Mouse (Mus musculus): ENCODE data around the gene Ago3. TPM values are rescaled to one million over a fixed set of nuclear protein-coding genes. Genes with fewer than 3 reads are reported as not detected.
A peak's percentile ranks its signal among the peaks of the same experiment; 100 is the strongest.

Gene Ago3
- 15.2 and 20.7 TPM in 2 replicates for polyA plus RNA-seq (2011; ENCODE audit: insufficient read depth, insufficient read length, low read depth, missing spikeins)

GRCm38 (mm10) chr4:126429347-126430079, at the start of gene Ago3:
Ago3 (minus strand) TSS chr4:126429556.
- H3K4me1 ChIP-seq (ENCODE audit: control insufficient read depth, insufficient read depth, low read length) = no peaks in the 10 kb centered on the region
- H3K9ac ChIP-seq (ENCODE audit: low read depth, poor library complexity, severe bottlenecking) = peak within 1 kb of the TSS; percentile 60
- no peaks in the 10 kb centered on the region for H3K9me3 ChIP-seq (replicated peaks; ENCODE audit: control insufficient read depth, insufficient read depth, low read length, poor library complexity, severe bottlenecking)
- H3K27ac ChIP-seq (ENCODE audit: insufficient read depth, low read length) = peak within 1 kb of the TSS; percentile 33
- peak within 1 kb of the TSS; percentile 95 for H3K4me3 ChIP-seq (ENCODE audit: low read depth, low read length)
- TF ChIP-seq POLR2A (IDR thresholded peaks at IDR 0.05; ENCODE audit: insufficient read depth, low read length) (peak; percentile 58), EP300 (IDR thresholded peaks at IDR 0.05; ENCODE audit: insufficient read depth, low read depth, low read length) (peak; percentile 36; the same call in 1 of the 2 replicates), CTCF (IDR thresholded peaks at IDR 0.05; ENCODE audit: low read depth, low read length) (no peak)
- no peaks in the 10 kb centered on the region for H3K36me3 ChIP-seq (ENCODE audit: control insufficient read depth, insufficient read depth, low read length, poor library complexity, severe bottlenecking)
- H3K27me3 ChIP-seq (ENCODE audit: control insufficient read depth, insufficient read depth, low read length, poor library complexity, severe bottlenecking) = no peaks in the 10 kb centered on the region

- TF ChIP-seq CTCF (IDR thresholded peaks at IDR 0.05; ENCODE audit: low read depth, low read length) = no peak
- no peak for TF ChIP-seq EP300 (IDR thresholded peaks at IDR 0.05; ENCODE audit: insufficient read depth, low read depth, low read length)
- no peak for TF ChIP-seq POLR2A (IDR thresholded peaks at IDR 0.05; ENCODE audit: insufficient read depth, low read length)
- H3K9ac ChIP-seq (ENCODE audit: low read depth, poor library complexity, severe bottlenecking) = no peak overlapping the region
Observed at GRCm38 (mm10) chr4:126473031-126473430, 43.7 kb upstream of the Ago3 start.

GRCm38 (mm10) chr4:126469334-126469733, 40.0 kb upstream of the Ago3 start:
- Histone ChIP-seq H3K27ac (ENCODE audit: insufficient read depth, low read length) (no peak overlapping the region), H3K27me3 (ENCODE audit: control insufficient read depth, insufficient read depth, low read length, poor library complexity, severe bottlenecking) (no peaks in the 10 kb centered on the region), H3K36me3 (ENCODE audit: control insufficient read depth, insufficient read depth, low read length, poor library complexity, severe bottlenecking) (no peaks in the 10 kb centered on the region), H3K9me3 (replicated peaks; ENCODE audit: control insufficient read depth, insufficient read depth, low read length, poor library complexity, severe bottlenecking) (no peaks in the 10 kb centered on the region), H3K9ac (ENCODE audit: low read depth, poor library complexity, severe bottlenecking) (no peak overlapping the region), H3K4me1 (ENCODE audit: control insufficient read depth, insufficient read depth, low read length) (no peaks in the 10 kb centered on the region), H3K4me3 (ENCODE audit: low read depth, low read length) (no peak overlapping the region)
- TF ChIP-seq CTCF (IDR thresholded peaks at IDR 0.05; ENCODE audit: low read depth, low read length) = no peak
- TF ChIP-seq EP300 (IDR thresholded peaks at IDR 0.05; ENCODE audit: insufficient read depth, low read depth, low read length) = no peak
- TF ChIP-seq POLR2A (IDR thresholded peaks at IDR 0.05; ENCODE audit: insufficient read depth, low read length) = no peak

More at GRCm38 (mm10) chr4:126473031-126473430, 43.7 kb upstream of the Ago3 start:
- H3K4me3 ChIP-seq (ENCODE audit: low read depth, low read length) = no peak overlapping the region
- no peaks in the 10 kb centered on the region for H3K4me1 ChIP-seq (ENCODE audit: control insufficient read depth, insufficient read depth, low read length)
- no peaks in the 10 kb centered on the region for H3K36me3 ChIP-seq (ENCODE audit: control insufficient read depth, insufficient read depth, low read length, poor library complexity, severe bottlenecking)
- no peaks in the 10 kb centered on the region for H3K9me3 ChIP-seq (replicated peaks; ENCODE audit: control insufficient read depth, insufficient read depth, low read length, poor library complexity, severe bottlenecking)
- no peaks in the 10 kb centered on the region for H3K27me3 ChIP-seq (ENCODE audit: control insufficient read depth, insufficient read depth, low read length, poor library complexity, severe bottlenecking)
- no peak overlapping the region for H3K27ac ChIP-seq (ENCODE audit: insufficient read depth, low read length)

- TF ChIP-seq POLR2A (IDR thresholded peaks at IDR 0.05; ENCODE audit: insufficient read depth, low read length) (no peak), CTCF (IDR thresholded peaks at IDR 0.05; ENCODE audit: low read depth, low read length) (no peak), EP300 (IDR thresholded peaks at IDR 0.05; ENCODE audit: insufficient read depth, low read depth, low read length) (no peak)
- peak overlapping the region; percentile 25; the same call in 1 of the 2 replicates for H3K4me3 ChIP-seq (ENCODE audit: low read depth, low read length)
- H3K27ac ChIP-seq (ENCODE audit: insufficient read depth, low read length) = no peak overlapping the region
- H3K27me3 ChIP-seq (ENCODE audit: control insufficient read depth, insufficient read depth, low read length, poor library complexity, severe bottlenecking) = no peaks in the 10 kb centered on the region
- no peak overlapping the region for H3K9ac ChIP-seq (ENCODE audit: low read depth, poor library complexity, severe bottlenecking)
- H3K36me3 ChIP-seq (ENCODE audit: control insufficient read depth, insufficient read depth, low read length, poor library complexity, severe bottlenecking) = no peaks in the 10 kb centered on the region
- no peaks in the 10 kb centered on the region for H3K9me3 ChIP-seq (replicated peaks; ENCODE audit: control insufficient read depth, insufficient read depth, low read length, poor library complexity, severe bottlenecking)
- no peaks in the 10 kb centered on the region for H3K4me1 ChIP-seq (ENCODE audit: control insufficient read depth, insufficient read depth, low read length)
Observed at GRCm38 (mm10) chr4:126468925-126469324, 39.6 kb upstream of the Ago3 start.

GRCm38 (mm10) chr4:126468285-126468901, 39.0 kb upstream of the Ago3 start, which contains the start of gene Ago1:
Ago1 (minus strand) TSS chr4:126468583.
- Histone ChIP-seq H3K4me3 (ENCODE audit: low read depth, low read length) (peak within 1 kb of the TSS; percentile 90), H3K9me3 (replicated peaks; ENCODE audit: control insufficient read depth, insufficient read depth, low read length, poor library complexity, severe bottlenecking) (no peaks in the 10 kb centered on the region), H3K27ac (ENCODE audit: insufficient read depth, low read length) (peak within 1 kb of the TSS; percentile 81), H3K4me1 (ENCODE audit: control insufficient read depth, insufficient read depth, low read length) (peaks cover 4% of the 10 kb centered on the region), H3K36me3 (ENCODE audit: control insufficient read depth, insufficient read depth, low read length, poor library complexity, severe bottlenecking) (no peaks in the 10 kb centered on the region), H3K27me3 (ENCODE audit: control insufficient read depth, insufficient read depth, low read length, poor library complexity, severe bottlenecking) (no peaks in the 10 kb centered on the region), H3K9ac (ENCODE audit: low read depth, poor library complexity, severe bottlenecking) (peak within 1 kb of the TSS; percentile 95)
- TF ChIP-seq CTCF (IDR thresholded peaks at IDR 0.05; ENCODE audit: low read depth, low read length) (peak; percentile 73), EP300 (IDR thresholded peaks at IDR 0.05; ENCODE audit: insufficient read depth, low read depth, low read length) (peak; percentile 73; the same call in 1 of the 2 replicates), POLR2A (IDR thresholded peaks at IDR 0.05; ENCODE audit: insufficient read depth, low read length) (no peak)
